Mouse (Mus musculus) common myeloid progenitor, adult 5-6 weeks (primary cell): ENCODE data around the gene Pik3r4. TPM values are rescaled to one million over a fixed set of nuclear protein-coding genes. Genes with fewer than 3 reads are reported as not detected.

Experiments used
- ATAC-seq: replicated peaks from 2 replicates; pipeline ENCODE4 v1.8.0; 2016; ENCODE audit warnings: low read depth, mild to moderate bottlenecking, moderate TSS enrichment, inconsistent platforms; ENCODE audit not compliant: poor library complexity, severe bottlenecking
- total RNA-seq: library from RNA; stranded (forward); fragments of 200-1000, 187-1606 nt; gene quantifications from 2 replicates; pipeline ENCODE4 v1.2.3, GENCODE M21; 2017

Pik3r4 gene
- total RNA-seq, 1 experiment from 2014 or later = 23.2 TPM

GRCm38 (mm10) chr9:105696818-105697564 is 54.2 kb downstream of the Pik3r4 start:
- no peak for ATAC-seq

GRCm38 (mm10) chr9:105697764-105698396 is 55.1 kb downstream of the Pik3r4 start:
- no peak for ATAC-seq

GRCm38 (mm10) chr9:105700702-105701101 is 57.9 kb downstream of the Pik3r4 start:
- no peak for ATAC-seq

GRCm38 (mm10) chr9:105701966-105702365 is 59.2 kb downstream of the Pik3r4 start:
- no peak for ATAC-seq

- ATAC-seq = no peak
Observed at GRCm38 (mm10) chr9:105704226-105704932, 61.6 kb downstream of the Pik3r4 start.

- ATAC-seq = no peak
Observed at GRCm38 (mm10) chr9:105705011-105705410, 62.2 kb downstream of the Pik3r4 start.

GRCm38 (mm10) chr9:105712049-105712448 is 69.3 kb downstream of the Pik3r4 start:
- ATAC-seq = no peak

GRCm38 (mm10) chr9:105719367-105719766 is 76.6 kb downstream of the Pik3r4 start:
- no peak for ATAC-seq

- ATAC-seq = no peak
Observed at GRCm38 (mm10) chr9:105719851-105720395, 77.1 kb downstream of the Pik3r4 start.

GRCm38 (mm10) chr9:105720430-105720829 is 77.7 kb downstream of the Pik3r4 start:
- ATAC-seq = no peak

GRCm38 (mm10) chr9:105731976-105732375 is 89.2 kb downstream of the Pik3r4 start:
- ATAC-seq = no peak

- ATAC-seq = no peak
Observed at GRCm38 (mm10) chr9:105734651-105735050, 91.9 kb downstream of the Pik3r4 start.

GRCm38 (mm10) chr9:105735195-105735594 is 92.4 kb downstream of the Pik3r4 start:
- ATAC-seq = no peak

Other genes starting within 250 kb of the Pik3r4 start
- 24.7 and 27.5 TPM in 2 replicates for gene Aste1, start 247.6 kb upstream of the Pik3r4 start, total RNA-seq
- gene Nek11, start 247.5 kb upstream of the Pik3r4 start, total RNA-seq = not detected in 2 replicates
- 58.7 and 66.9 TPM in 2 replicates for gene Atp2c1, start 115.7 kb upstream of the Pik3r4 start, total RNA-seq
- gene Col6a6, start 185.2 kb downstream of the Pik3r4 start, total RNA-seq = not detected in 2 replicates